Mouse (Mus musculus) urinary bladder, postnatal 4 days (tissue): Measurements from ENCODE around the gene Slc6a17.

ENCODE experiments used
- DNase-seq, 2 experiments: peaks; one replicate each; pipeline ENCODE4 v3.0.0; 2021 to 2022; ENCODE audit warnings: low spot score in 2 of 2

The Slc6a17 gene

DNA sequence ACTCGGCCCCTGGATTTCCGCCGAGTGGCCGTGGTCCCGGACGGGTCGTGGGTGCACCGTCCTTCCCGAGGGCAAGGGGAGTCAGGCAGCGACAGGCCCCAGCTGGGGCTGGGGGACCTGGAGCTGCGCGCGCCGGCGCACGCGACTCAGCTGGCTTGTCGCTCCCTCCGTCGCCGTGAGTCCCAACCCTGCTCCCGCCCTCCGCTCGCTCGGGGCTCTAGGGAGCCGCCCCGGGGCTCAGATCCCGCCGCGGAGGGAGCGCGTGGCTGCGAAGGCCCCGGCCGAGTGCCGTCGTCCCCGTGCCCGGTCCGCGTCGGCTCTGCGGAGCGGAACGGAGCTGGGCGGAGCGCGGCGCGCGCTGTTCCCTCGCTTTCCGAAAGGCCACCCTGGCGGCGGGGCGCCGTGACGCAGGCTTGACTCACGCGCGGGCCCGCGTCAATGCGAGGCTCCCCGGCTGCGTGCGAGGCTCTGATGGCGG lies at the start of gene Slc6a17:
Gene Slc6a17 (minus strand): TSS at position 388 of the 478 bp plus-strand sequence.
- DNase-seq = no peak

DNA sequence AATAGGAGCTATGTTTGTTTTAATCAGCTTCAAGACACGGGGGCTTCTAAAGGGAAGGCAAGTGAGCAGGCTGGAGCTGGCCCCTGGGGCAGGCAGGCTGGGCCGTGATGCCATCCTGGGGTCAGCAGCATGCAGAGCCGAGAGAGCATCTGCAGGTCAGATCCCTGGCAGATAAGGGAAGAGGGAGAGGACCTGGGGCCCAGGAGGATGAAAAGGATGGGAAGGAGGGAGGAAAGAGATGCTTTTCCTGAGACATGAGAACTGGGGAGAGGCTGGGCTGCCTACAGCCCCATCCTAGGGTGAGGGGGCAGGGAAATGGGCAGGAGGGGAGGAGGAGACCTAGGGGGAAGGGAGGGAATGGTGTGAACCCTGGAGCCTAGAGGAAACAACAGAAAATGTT lies 47.5 kb upstream of the Slc6a17 start:
- DNase-seq = no peak

DNA sequence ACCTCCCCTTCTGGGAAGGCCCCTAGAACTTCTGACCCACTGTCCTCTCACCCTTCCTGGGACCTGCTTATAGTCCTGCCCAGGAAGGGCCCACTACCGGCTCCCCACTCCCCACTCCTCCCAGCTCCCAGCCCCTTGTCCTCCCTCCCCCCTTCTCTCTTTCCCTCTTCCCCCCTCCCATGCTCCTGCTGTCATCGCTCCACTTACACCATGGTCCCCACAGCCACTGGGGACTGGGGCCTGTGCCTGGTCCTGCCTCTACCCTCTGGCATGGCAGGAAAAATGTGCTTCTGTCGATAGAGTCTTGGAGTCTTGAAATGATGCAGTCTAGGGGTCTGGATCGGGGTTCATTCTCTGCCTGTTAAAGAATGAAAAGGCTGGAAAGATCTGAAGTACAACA lies 46.1 kb upstream of the Slc6a17 start:
- no peak for DNase-seq

DNA sequence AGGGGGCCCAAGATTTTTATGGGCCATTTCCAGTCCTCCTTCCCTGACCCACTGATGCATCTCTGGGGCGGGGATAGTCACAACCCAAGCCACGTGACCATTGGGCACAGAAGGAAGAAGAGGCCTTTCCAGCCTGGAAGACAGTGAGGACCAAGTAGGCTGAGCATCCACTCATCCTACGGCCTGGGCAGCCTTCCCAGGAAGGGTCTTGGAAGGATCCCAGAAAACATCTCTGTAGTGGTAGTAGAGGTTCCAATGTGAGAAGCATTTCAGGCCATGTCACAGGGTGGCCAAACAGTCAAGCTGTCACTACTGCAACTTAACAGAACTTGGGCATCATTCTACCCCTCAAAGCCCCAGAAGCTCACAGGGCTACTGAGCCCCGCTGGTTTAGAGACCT lies 44.8 kb upstream of the Slc6a17 start:
- DNase-seq = no peak

DNA sequence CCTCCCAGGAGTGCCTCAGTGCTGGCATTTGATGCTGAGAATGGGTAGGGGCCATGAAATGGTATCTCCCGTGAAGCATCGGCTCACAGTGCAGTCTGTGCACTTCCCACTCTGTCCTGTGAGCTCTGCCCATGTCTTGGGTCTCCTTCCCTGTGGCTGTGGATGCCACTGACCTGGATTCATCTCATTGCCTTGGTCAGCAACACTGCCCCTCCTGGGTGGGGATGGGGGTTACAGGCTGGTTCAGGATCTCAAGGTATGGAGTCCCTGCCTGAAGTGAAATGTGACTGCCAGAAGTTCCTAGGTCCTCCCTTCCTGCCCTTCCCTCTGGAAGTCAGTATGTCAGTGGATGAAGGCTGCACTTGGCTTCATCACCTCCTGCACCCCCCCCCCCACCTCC lies 44.3 kb upstream of the Slc6a17 start:
- DNase-seq = no peak

DNA sequence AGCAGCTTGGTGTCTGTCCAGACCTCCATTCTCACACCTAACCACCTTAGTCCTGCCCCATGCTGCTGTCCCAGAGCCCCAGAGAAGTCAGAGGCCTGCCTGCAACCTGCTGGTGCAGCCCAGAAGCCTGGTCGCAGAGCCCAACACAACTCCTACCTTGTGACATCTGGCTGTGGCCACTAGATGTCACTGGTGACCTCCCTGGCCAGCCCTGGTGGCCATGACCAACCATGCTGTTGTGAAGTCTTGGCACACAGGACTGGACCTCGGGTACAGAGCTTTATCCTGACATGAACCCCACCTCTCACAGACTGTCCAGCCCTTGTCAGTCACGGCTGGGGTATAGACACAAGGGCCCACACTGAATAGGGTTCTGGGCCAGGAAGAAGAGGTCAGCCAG lies 41.4 kb upstream of the Slc6a17 start:
- DNase-seq = peak; percentile 56 to 67

DNA sequence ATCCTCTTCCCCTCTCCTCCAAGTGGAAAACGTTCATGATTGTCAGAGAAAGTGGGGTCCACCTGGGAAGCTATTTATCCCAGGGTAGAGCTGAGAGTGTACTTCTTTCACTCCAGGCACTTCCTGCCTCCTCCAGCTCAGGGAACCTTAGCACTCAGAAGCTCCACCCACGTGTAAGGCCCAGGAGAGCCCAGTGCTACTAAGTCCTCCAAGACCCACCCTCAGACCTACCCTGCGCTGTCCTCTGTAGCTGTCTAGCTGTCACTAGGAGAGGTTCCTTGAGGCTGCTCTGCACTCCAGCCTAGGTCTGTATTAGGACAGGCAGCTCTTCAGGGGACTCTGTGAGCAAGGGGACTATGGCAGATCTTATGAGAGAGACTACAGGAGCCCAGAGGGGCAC lies 40.9 kb upstream of the Slc6a17 start:
- DNase-seq = no peak

DNA sequence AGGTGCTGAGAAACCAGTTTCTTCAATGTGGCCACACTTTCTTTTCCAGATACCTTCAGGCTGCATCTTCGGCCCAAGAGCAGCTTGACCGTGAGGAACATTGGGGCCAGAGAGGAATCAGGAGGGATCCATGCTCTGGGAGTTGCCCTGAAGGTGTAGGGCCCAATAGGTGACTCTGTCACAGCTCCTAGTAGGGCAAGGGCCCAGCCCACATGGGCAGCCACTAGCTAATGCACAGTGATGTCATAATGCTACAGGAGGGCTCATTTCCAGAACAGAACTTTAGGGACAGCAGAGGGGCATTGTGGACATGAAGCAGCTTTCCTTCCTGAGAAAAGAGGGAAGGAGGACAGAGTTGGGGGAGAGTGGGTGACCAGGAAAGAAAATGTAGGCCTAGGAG lies 37.0 kb upstream of the Slc6a17 start, which contains the start of gene Ubl4b:
Gene Ubl4b (minus strand): TSS at position 232 of the 400 bp plus-strand sequence.
- DNase-seq = no peak

DNA sequence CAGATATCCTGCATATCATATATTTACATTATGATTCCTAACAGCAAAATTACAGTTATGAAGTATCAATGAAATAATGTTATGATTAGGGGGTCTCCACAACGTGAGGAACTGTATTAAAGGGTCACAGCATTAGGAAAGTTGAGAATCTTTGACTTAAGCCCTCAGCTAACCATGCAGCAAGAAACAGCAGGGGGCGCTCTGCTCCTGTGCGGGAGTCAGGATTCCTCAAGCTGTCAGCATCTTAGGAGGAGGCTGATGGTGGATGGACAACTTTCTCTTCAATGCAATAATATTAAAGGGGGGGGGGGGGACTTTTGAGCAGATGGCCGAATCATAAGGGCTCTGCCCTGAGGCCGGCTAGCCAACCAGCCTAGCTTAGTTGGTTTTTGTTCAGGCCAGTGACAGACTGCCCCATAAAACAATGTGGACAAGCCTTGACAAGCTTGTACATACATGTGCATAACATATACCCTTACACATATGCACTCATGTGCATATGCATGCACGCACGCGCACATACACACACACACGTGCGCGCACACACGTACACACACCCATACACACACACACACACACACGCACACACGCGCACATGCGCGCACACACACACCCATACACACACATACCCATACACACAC lies 32.7 kb upstream of the Slc6a17 start:
- peak in 1 of 2 experiments; percentile 70 for DNase-seq

DNA sequence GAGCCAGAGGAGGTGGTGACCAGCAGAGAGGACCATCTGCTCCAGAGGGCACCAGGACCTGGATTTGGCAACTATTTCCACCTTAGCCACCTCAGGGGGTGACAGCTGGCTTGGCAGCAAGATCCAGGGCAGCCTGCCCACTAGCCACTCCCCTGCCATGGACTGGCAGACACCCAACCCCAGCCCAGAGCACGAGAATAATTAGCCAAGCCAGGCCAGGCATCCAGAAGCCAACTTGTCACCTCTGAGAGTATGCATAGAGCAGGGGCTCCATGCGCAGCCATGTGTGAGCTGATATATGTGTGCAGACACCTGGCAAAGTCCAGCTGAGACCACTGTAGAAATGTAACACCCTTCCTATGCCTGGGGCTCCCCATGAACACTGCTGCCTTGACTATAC lies 29.1 kb upstream of the Slc6a17 start:
- no peak for DNase-seq

DNA sequence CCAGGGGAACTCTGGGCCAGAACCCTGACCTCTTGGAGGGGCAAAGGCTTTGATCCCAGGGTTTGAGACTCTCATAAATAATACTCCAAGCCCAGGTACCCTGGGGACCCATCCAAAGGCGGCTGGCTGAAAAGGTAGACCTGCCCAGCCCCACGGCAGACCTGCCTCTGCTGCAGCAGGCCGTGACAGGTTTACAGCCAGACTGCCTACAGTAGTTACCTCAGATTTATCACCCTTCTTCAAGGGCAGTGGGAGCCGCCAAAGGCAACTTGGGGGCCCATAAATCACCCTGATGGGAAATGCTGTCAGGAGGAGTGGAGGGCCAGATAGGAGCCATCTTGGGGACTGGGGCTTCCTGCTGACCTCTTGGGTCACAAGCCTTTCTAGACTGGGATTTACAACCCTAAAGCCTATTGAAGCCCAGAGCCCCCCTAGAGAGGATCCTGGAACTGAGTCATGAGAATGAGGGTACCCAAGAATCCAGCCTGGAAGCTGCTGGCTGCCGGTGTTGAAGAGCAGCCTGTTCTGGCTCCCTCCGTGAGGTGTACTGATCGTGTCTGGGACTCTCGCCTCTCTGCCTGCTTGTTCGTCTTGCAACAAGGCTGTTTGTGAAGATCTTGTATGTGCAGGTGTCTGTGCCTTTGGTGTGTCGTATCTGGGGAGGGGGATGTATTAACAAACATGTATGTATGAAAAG lies 28.0 kb upstream of the Slc6a17 start:
- DNase-seq = no peak

DNA sequence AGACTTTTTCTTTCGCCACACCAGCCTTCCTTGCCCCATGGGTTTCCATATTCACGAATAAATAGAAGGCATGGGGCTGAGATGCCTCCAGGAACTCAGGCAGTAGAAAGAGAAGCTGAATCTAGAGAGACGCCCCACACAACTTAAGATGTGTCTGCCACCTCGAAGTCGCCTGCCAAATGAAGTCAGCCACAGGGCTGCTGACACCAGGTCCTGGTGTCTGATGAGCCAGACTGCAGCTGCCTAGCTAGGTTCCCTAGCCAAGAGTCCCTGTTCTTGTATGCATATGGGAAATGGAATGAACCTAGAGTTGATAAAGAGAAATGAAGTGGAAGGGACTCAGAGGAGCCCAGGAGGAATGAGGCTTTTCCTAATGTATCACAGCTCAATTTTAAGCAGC lies 27.5 kb upstream of the Slc6a17 start:
- DNase-seq = no peak

DNA sequence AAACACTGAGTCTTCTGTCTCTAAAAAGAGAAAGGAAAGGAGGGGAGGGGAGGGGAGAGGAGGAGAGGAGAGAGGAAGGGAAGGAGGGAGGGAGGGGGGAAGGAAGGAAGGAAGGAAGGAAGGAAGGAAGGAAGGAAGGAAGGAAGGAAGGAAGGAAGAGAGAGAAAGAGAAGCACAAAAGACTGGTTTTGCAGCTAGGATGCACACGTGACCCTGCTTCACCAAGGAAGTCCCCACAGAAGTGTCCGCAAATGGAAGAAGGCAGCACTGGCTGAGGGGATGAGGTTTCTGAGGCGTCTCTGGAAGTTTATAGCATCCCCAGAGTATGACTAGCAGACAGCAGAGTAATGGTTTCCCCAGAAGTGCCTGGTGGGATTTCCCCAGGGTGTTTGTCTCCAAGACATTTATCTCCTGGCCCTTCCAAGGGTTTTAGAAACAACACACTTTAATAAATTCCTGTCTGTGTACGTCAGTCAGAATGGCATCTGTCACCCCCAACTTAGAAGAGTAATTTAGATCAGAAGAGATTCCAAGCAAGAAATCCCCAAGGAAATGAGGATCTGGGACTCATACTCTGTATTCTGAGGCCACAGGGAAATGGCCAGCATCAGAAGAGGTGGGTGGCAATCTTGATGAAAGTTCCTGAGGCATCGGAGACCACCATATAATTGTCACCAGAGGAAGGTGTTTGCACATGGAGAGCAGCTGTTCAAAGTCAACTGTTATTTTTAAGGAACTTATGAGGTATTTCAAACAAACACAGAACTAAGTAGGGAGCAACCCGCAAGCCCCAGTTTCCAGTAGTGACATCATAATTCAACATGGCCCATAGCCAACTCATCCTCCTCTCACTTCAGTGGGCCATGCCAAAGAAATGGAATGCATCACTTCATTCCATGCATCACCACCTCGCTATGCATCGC lies 25.6 kb upstream of the Slc6a17 start:
- no peak for DNase-seq

DNA sequence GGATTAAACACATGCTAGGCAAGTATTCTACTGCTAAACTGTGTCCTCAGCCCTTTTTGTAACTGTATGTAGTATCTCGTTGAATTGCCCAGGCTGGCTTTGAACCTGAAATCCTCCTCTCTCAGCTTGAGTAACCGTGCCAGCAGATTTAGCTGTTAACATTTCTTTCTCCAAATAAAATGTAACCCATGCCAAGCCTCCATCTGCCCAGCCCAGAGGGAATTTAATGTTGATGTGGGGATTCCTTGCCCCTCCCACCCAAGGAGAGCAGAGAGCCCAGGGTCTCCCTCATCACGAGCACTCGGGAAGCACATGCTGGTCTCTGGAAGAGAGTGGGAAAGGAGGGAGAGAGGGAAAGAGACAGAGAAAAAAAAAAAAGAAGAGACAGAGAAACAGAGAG lies 24.8 kb upstream of the Slc6a17 start:
- DNase-seq = no peak

DNA sequence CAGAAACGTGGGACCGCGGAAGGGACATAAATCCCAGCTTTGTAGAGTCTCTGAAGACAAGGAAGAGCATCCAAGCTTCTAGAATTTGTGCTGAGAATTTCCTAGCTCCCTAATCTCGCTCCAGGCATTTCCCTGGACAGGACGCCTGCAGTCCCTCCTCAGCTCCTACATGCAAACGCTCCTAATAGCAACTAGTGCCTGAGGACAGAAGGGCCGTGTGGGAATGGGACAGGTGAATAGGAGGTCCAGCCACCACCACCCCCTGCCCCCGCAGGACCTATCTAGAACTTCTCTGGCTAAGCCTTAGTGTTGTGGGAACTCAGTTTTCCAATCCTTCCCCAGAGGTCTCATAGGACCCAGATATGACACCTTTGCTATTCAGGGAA lies 19.7 kb upstream of the Slc6a17 start:
- DNase-seq = no peak

DNA sequence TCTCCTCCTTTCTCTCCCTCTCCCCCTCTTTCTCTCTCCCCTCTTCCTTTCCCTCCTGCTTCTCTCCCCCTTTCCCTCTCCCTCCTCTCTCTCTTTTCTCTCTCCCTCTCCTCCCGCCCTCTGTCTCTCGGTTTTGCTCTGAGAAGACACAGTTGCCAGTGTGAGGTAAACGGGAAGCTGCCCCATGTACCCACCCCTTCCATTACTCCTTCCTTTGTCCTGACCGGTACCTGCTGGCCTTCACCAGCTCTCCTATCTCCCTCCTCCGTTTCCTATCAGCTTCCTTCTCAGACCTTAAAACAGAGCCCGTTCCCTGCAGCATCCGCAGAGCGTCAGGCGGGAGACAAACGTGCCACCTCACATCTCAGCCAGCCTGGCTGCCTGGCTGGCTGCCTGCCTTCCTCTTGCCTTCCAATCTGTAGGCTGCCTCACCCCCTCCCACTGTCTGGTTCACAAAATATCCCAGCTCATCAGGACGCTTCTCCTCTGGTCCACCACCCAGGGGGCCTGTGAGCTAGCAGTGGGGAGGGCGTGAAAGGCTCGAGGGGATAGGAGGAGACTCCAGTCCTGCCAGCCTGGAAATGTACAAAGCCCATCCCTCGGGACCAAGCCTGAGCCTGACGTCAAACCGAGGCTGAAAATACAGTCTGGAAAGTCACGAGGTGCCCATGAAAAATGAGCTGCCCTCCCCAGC lies 19.1 kb upstream of the Slc6a17 start:
- DNase-seq = no peak

DNA sequence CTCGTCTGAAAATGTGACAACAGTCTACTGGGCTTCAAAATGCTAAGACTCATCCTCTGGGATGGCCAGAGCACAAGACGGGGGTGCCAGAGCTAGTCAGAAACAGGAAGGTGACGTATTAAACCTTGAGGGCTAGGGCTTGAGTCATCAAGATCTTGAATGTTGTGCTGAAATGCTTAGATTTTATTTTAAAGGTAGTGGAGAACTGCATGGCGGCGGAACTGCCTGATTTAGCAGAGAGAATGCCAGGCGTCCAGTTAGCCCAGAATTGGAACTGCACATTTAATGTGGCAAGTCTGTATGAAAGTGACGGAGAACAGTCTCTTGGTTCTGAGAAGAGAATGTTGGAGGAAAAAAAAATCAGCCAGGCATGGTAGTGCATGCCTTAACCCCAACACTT lies 17.1 kb upstream of the Slc6a17 start:
- DNase-seq = no peak

DNA sequence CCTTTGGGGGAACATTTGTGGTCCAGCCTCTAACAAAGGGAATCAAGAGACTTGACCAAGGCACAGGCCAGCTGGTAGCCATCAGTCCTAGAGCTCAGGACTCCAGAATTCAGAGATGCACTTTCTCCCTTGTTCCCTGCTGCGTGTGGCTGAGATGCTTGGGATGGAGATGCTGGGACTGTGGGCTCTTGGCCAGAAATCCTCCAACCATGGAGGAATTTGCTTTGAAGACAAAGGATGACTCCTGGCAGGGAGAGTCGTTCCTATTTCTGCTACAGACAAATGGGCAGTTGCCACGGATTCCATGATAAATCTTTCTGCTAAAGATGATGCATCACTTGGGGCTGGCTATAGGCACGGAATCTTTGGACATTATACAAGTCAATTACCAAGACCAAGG lies 15.7 kb upstream of the Slc6a17 start:
- no peak for DNase-seq

DNA sequence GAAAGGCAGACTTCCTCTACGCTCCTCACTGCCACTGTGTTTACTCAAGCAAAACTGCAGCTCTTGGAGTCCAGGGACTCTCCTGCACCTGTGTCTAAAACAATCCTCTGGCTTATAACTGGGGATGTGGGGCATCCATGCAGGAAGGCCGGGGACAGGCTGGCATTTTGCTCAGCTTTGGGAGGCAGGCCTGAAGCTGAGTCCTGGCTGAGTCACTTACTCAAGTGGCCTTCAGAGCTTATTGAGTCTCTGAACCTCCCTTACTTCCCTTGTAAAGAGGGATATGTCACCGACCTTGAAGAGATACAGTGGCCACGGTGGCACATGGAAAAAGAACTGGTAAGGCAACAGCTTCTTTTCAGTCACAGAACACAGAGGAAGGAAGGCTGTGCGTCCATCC lies 12.8 kb upstream of the Slc6a17 start:
- no peak for DNase-seq

DNA sequence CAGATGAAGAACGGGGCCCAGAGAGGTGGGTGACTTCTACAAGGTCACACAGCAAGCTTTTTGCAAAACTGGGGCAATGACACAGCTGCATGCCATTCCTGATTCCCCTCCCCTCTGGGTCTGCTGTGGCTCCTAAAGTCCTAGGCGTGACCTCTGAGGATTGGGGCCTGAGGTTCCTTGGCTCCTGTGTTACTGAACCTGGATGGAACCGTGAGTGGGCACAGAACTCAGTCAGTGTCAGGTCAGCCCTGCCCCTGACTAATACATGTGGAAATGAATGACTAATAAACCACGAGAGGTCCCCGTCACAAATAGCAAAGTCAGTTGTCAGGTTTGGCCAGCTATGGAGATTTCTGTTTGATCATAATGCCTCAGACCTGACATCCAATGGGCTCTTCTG lies 11.4 kb upstream of the Slc6a17 start:
- DNase-seq = no peak

DNA sequence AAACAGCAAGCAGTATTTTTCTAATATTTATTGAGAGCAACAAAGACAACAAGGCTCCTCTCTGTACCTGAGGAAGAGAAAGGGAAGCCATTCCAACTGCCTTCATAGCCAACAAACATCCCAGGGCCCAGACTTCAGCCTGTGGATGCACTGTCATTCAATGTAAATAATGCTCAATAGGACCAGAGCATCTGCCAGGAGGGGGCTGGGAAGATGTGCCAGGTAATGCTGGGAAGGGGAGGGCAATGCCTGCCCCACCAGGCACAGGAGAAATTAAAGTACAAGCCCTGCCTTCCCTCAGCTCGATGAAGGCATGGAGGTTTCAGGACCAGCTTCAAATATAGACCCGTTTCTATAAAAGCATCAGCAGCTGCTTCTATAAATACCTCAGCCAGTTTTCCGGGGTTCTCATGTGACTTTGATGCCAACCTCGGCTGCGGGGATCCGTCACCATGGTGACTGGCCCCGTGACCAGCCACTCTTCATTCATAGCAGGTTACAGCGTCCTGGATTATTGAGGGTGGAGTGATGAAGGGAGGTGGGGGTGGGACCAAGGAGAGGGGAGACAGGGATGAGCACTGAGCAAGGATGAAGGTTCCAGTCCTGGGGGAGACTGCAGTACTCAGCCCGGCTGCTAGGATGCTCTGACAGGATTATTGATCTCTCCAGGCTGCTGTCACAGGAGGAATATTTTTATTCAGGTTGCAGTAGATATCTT lies 10.7 kb upstream of the Slc6a17 start:
- no peak for DNase-seq
